Mouse (Mus musculus): ENCODE measurements around the gene Carns1.

Carns1 gene

DNA sequence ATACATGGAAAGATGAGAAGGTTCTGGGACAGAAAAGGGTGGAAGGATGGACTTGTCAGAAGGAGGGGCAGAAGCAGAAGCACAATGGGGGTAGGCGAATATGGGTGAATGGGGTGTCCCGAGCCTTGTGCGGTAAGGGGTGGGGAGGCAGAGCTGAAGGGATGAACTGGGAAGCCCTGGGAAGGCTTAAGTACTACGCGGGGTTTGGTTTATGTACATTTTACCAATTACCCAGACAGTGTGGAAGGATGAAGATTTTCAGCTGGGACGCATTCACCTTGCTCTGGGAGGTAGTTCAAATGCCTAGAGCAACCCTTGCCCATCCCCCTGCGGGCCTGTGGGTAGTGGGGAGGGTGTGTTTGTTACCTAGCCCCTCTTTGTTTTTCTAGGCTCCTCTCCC, 26.9 kb upstream of the Carns1 start:
- DNase-seq (ENCODE audit: low spot score), result no peak

DNA sequence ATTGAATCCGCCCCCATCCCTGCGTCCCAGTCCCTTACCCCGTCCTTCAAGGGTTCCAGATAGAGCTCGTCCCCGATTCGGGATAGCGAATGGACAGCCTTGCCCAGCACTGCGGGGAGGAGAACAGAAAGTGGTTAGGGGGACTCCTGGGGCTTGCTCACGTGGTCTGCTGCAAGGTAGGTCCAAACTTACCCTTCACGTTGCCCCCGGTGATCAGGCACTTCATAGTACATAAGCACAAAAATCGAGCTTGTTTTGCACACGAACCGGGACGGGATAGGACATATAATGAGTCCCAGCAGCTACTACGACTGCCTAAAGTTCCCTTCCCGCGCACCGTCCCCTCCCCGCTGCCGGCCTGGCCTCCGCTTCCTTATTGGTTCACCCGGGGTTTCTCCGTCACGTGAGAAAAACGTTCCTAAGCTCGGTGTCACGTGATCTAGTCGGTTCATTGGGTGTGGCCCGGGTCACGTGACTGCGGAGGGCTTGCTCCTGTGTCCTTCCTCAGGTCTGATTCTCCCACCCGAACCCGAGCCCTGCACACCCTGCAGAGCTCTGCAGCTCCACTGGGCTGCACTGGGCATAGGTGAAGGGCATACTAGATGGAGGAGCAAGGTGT, 26.1 kb upstream of the Carns1 start, which contains the start of gene Rad9a:
Gene Rad9a, minus strand, starts transcription at position 372 of the 619 bp plus-strand sequence.
- DNase-seq (ENCODE audit: low spot score), result peak; percentile 96

DNA sequence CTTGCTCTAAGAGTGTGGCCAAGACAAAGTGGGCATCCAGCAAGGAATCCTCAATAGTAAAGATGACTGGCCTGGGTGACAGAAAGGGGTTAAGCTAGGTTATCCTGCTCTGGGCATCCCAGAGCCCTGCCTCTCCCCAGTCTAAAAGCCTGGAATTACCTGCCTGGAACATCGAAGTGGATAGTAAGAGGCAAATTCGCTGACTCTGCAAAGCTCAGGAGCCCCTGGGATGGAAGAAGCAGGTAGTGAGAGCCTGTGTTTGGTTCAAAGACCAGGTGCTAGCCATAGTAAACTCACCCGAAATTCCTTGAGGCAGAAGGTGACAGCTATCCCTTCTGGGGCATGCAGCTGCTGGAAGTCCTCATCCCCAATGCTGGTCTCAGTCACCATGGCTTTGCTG, 21.9 kb upstream of the Carns1 start:
- no peak for DNase-seq (ENCODE audit: low spot score)

GRCm38 (mm10) chr19:4196548-4196947, 21.3 kb upstream of the Carns1 start:
- DNase-seq (ENCODE audit: low spot score), result no peak

DNA sequence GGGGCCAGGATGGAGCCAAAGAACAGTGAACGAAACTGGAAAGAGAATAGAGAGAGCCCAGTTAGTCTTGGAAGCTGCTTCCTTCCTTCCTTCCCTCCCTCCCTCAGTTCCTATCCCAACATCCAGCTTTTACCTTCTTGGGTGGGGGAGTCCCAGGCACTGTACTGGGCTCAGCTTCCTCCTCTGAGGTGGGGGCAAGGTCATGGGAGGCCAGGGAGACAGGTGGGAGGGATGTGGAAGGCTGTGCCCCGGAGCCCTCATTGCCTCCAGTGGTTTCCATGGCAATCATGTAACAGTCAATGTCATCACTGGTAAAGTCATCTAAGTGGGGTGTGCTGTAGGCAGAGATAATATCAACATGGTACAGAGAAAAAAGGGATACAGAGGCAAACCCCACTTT, 20.8 kb upstream of the Carns1 start:
- no peak for DNase-seq (ENCODE audit: low spot score)

DNA sequence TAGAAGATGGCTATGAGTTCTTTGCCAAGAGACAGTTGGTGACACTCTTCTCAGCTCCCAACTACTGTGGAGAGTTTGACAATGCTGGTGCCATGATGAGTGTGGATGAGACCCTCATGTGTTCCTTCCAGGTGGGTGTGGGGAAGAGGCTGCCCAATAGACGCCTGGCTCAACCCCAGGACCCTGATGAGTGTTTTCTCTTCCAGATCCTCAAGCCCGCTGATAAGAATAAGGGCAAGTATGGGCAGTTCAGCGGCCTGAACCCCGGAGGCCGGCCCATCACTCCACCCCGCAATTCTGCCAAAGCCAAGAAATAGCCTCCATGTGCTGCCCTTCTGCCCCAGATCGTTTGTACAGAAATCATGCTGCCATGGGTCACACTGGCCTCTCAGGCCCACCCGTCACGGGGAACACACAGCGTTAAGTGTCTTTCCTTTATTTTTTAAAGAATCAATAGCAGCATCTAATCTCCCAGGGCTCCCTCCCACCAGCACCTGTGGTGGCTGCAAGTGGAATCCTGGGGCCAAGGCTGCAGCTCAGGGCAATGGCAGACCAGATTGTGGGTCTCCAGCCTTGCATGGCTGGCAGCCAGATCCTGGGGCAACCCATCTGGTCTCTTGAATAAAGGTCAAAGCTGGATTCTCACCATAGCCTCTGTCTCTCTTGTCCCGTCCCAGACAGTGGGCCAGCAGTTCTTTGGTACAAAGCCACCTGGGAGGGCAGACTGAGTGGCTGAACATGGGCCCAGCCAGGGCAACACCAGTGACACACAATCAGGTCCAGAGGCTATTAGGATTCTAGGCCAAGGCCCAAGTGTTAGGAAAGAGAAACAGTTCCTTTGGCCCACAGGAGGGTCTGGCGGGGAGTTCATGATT, 19.7 kb upstream of the Carns1 start:
- DNase-seq (ENCODE audit: low spot score), result no peak

- no peak for DNase-seq (ENCODE audit: low spot score)
These were observed 18.9 kb upstream of the Carns1 start for GRCm38 (mm10) chr19:4194021-4194724.

DNA sequence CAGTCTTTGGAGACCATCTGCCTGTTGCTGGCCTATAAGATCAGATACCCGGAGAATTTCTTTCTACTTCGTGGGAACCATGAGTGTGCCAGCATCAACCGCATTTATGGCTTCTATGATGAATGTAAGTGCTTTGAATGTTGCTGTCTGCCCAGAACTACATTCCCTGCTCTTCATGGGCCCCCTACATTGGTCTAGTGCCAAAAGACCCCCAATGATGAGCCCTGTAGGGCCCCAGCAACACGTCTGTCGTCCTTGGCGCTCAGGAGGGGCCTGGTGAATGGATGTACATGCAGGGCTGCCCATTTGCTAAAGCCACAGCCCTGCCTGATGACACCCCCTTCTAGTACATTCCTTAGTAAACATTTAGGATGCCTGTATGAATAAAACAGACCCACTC, 17.9 kb upstream of the Carns1 start:
- DNase-seq (ENCODE audit: low spot score), result no peak

DNA sequence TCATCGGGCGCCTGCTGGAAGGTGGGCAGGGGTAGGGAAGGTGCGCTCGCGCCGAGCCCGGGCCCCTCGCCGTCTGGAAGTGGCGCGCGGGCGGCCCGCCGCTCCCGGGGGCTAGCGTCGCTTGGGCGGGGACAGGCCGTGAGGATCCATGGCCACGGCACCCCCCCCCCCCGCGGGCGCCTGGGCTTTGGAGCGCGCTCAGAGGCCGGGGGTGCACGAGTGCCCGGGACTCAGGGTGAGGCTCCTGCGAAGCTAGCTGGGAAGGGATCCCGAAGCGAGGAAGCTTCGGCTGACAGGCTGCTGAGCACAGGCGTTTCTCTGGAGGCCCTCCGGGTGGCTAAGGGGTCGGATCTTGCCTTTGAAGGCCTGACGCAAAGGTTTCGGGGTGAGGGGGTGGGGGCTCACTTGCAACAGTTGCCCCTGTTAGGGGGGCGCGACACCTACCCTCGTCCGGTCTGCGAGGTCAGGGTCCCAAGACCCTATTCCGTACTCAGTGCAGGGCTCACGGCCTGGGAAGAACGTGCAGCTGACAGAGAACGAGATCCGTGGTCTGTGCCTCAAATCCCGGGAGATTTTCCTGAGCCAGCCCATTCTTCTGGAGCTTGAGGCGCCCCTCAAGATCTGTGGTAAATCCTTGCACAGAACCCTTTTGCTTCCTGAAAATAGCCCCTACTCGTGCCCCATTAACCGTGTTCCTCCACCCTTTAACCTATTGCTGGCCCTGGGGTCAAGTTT, 17.1 kb upstream of the Carns1 start:
- no peak for DNase-seq (ENCODE audit: low spot score)

GRCm38 (mm10) chr19:4191528-4192250, 16.4 kb upstream of the Carns1 start, which contains the start of gene Ppp1ca:
Gene Ppp1ca, plus strand, starts transcription at chr19:4192065.
- DNase-seq (ENCODE audit: low spot score), result peak; percentile 96

- DNase-seq (ENCODE audit: low spot score), result no peak
These were observed 15.6 kb upstream of the Carns1 start, which contains the start of gene Tbc1d10c for GRCm38 (mm10) chr19:4190831-4191334. Gene Tbc1d10c, minus strand, starts transcription at chr19:4191284.

DNA sequence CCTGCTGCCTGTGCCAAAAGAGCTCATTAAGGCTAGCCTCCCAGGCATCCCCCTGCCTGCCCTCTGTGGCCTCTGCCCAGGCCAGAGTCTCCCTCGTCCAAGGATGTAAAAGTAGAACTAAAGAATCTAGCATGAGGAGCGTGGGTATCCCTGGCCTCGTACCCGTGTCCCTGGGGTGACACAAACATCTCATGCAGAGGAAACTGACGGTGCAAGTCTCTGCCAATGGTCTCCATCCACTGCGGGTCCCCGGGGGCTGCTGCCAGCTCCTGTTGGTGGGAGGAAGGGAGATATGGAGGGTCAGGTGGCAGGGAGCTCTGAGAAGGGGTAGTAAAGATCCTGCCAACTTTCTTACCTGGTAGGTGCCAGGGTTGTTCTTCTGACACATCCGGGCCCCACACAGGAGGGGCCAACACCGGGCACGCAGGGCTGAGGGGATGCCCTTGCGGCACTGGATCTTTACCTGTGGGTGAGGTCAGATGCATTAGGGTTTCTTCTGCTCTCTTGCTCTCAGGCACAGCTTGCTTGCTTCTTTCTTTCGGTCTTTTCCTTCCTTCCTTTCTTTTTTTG, 13.9 kb upstream of the Carns1 start:
- no peak for DNase-seq (ENCODE audit: low spot score)

- no peak for DNase-seq (ENCODE audit: low spot score)
These were observed 12.0 kb upstream of the Carns1 start for GRCm38 (mm10) chr19:4187303-4187702.

DNA sequence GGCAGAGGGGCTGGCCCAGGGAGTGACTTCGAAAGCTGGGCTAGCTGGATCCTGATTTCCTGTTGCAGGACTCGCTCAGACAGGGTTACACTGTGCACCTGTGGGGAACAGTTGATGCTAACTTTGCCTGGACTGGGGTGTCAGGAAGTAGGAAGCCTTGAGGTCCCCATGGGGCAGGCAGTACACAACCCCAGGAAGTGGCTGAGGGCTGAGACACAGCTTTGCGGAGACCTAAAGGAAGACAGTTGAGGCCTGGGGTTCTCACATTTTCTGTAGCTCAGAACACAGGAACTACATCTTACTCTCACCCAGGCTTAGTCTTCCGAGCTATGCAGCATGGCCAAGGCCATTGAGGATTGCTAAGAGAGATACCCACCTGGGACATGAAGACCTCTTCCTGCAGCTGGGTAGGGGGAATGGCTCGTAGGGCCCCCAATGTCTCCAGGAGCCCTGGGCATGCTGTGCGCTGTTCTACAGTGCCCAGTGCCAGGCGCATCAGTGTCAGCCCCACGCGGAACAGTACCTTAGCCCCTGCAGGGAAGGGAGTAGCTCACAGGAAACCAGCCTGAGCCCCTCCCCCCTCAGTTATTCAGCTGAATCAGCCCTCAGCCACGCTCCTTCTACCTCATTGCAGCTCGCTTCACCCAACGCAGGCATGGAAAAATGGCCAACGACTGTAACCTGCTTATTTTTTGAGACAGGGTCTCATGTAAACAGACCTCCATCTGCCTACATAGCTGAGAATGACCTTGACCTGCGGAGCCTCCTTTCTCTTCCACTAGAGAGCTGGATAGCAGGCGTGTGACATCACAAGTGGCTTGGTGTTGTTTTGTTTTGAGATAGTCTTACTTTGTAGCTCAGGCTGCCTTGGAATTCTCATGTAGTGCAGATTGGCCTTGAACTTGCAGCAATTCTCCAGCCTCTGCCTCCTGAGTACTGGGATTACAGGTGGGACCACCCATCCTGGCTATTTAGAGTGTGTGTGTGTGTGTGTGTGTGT, 10.0 kb upstream of the Carns1 start:
- no peak for DNase-seq (ENCODE audit: low spot score)

DNA sequence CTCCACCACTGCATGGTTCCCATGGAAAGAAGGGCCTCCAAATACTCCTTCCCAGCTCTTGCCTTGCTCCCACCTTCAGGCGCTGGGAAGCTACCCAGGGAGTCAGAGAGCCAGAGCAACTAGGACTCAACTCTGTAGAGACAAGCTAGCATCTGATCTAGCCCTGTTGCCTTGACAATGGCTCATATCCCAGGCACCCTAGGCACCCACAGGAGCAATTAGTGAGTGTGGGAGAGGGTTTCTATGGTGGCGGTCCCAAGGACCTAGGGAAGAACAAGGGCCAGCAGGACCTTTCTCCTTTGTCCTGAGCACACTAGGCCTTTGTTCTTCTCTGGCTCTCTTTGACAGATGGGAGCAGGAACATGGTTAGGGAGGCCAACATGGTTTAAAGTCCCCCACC, 8.4 kb upstream of the Carns1 start:
- DNase-seq (ENCODE audit: low spot score), result no peak

GRCm38 (mm10) chr19:4181892-4182291, 6.6 kb upstream of the Carns1 start:
- no peak for DNase-seq (ENCODE audit: low spot score)

- DNase-seq (ENCODE audit: low spot score), result no peak
These were observed 5.1 kb upstream of the Carns1 start for GRCm38 (mm10) chr19:4180411-4180810.

- DNase-seq (ENCODE audit: low spot score), result no peak
These were observed 2.4 kb downstream of the Carns1 start for GRCm38 (mm10) chr19:4172925-4173324.
